Mouse (Mus musculus) urinary bladder, postnatal 10 days (tissue): ENCODE measurements around the gene Mios.

Experiments
- DNase-seq: peaks from one replicate; pipeline ENCODE4 v3.0.0; 2022; ENCODE audit warnings: low spot score

Mios gene

GRCm38 (mm10) chr6:8209047-8209865 is at the start of gene Mios:
Mios (plus strand) TSS chr6:8209222.
- DNase-seq = peak; percentile 63

GRCm38 (mm10) chr6:8160001-8160400 is 49.0 kb upstream of the Mios start:
- DNase-seq = no peak

DNA sequence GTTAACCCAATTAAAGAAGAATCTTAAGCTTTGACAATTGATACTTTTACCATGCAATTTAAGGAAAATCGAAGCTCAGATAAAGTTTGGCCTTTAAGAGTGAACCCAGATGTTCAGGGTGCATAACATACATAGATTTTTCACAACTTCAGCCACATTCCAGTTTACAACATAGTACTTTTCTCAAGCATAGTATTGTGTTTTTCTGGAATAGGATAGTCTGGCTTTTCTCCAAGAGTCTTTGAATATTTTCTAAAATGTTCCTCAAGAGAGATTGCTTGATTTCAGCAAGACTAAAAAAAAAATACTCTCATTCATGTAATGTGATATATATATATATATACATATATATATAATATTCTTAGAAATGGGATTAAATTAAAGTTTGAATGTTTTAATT is 44.3 kb upstream of the Mios start:
- no peak for DNase-seq

DNA sequence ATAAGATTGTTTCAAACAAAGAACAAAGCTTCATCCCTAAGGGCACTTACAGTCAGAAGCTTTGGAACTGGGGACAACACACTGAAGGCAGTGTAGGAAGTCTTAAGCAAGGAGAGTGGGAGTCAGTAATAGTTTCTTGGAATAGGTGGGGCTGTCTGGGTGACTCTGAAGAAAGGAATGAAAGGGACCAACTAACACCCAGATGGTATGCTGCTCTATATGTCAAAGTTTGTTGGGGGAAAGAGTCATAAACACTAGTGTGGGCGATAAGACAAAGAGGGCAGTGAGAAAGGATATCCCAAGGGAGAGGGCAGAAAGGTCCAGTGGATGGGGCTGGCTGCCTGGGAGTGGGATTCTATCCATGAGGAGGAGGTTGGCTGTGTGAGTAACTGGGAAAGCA is 36.9 kb upstream of the Mios start:
- DNase-seq = no peak

DNA sequence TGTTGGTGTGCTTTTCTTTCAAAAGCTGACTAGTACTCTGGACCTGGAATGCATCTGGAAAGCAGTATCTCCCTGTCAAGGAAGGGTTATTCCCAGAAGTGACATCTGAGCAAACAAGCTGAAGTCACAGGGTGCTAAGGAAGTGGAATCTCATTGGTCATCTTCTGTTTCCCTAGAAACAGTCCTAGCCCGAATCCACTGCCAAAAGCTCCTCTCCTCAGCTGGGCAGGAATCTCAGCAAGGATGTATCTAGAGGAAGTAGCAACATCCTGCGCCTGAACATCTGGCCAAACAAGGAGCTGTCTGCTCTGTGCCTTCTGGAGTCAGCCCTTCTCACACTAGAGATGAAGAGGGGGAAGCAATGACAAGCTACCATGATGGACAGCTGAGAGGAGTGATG is 35.0 kb upstream of the Mios start:
- no peak for DNase-seq

GRCm38 (mm10) chr6:8175346-8175745 is 33.7 kb upstream of the Mios start:
- no peak for DNase-seq

GRCm38 (mm10) chr6:8176116-8176515 is 32.9 kb upstream of the Mios start:
- no peak for DNase-seq

GRCm38 (mm10) chr6:8178397-8178941 is 30.6 kb upstream of the Mios start:
- DNase-seq = no peak

GRCm38 (mm10) chr6:8188599-8189233 is 20.3 kb upstream of the Mios start:
- DNase-seq = no peak

- DNase-seq = no peak
Observed at GRCm38 (mm10) chr6:8189917-8190316, 19.1 kb upstream of the Mios start.

DNA sequence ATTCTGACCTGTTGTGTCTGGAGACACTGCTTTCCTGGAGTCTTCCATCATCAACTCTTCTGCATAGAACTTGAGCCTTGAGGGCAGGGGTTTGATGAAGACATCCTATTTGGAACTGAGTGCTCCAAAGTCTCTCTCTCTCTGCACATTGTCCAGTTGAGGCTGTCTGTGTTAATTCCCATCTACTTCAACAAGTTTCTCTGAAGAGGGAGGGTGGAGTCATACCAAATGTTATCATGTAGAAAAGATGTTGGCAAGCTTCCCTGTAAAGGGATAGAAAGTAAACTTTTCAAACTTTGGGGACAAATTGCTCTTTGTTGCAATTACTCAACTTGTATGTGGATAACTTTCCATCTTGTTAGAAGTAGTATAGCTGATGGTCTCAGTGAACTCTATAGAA is 16.5 kb upstream of the Mios start, which contains the start of gene Col28a1:
Gene Col28a1 (minus strand): TSS at position 101 of the 400 bp plus-strand sequence.
- DNase-seq = no peak

DNA sequence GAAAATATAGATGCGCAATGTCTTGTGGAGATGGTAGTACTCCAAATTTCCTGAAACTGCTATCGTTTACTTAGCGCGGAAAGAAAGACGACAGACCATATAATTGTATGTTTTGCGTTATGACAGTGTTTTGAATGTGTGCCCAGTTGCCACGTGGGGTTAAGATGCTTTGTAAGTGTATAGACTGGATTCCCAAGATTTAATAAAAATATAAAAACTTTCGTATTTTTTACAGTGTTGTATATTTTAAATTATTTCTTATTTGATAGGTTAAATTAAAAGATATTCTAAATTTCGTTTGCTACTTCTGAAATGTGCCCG is 804 bp downstream of the Mios start:
- no peak for DNase-seq

DNA sequence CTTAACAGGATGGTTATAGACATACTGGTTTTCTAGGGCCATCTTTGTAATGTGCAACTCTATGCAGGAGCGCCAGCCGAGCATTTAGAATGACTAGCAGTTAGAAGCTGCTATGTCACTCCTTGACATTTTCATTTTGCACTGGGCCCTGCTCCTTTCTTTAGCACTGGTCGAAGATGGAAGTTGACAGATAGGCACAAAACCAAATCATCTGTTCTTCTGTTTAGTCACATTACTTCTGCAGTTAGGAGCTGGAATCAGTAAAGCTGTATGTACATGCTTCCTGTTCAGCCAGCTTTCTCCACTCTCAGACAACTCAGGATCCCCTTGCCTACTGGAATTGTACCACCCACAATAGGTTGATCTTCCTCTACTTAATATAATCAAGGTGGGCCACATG is 1.6 kb downstream of the Mios start:
- DNase-seq = no peak

- no peak for DNase-seq
Observed at GRCm38 (mm10) chr6:8227035-8227434, 18.0 kb downstream of the Mios start.

DNA sequence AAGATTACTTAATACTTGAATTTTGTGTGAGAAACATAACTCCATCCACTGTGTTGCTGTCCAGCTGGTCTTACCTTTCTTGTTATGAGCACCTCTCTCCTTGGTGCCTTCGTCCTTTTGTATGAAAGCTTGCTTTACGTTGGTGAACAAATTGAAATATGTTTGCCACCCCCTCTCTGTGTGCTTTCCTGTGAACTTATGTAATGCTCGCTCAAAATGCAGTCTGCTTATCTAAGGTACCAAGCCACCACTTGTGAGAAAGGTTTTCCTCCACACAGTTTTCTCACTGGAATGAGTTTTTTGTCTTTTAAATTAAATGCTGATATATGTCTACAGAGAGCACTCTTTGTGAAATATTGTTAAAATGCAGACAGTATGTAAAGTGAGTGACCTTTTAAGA is 19.6 kb downstream of the Mios start:
- no peak for DNase-seq

- no peak for DNase-seq
Observed at GRCm38 (mm10) chr6:8258316-8258715, 49.3 kb downstream of the Mios start.

DNA sequence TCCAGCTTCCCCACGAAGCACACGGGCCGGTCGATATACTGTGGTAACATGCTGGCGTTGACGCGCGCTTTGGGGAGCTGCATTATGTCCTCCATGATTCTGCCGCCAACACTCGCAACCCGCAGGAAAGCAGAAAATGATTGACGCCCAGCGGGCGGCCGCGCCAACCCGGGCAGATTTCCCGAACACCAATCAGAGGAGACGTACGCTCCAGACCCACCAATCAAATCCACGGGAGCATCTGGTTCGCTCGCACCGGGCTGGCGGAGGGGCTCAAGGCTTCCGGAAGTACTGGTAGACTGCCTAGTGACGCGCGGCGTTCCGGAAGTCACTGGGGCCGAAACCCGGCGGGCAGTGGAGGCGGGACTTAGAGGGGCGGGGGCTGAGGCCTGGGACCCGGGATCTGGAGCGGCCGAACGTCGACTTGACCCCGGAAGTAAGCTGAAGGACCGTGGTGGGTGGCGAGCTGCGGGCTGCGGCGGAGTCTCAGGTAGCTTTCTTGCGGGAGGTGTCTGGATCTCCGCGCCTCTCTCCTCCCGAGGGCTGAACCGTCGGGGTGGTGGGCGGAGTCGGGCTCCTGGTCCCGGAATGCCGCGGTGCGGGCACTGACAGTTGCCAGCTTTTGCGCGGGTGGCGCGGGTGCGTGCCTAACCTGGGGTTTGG is 50.1 kb downstream of the Mios start, which contains the start of the genes Rpa3, Umad1 and Gm45062:
Gene Rpa3 (minus strand): TSS at position 170 of the 663 bp plus-strand sequence.
Gene Umad1 (plus strand): TSS at position 285 of the 663 bp plus-strand sequence.
Gene Gm45062 (plus strand): TSS at position 447 of the 663 bp plus-strand sequence.
- DNase-seq = peak; percentile 84

DNA sequence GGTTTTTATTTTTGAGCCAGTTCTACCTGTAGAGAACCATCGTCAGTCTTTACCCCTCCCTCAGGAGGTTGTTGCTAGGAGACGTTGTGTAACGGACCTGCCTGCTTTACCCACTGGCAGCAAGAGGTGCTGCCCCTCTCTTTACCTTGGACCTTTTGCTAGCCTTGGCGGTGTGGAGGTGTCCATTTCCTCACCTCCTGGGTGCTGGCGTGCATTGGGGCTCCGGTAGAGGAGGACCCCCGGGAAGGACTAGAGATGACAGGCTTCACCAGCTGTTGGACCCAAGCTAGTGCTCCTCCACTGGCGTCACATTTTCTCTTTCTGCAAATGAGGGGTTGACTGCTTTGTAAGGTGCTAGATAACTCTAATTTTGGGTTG is 50.6 kb downstream of the Mios start:
- no peak for DNase-seq

- DNase-seq = no peak
Observed at GRCm38 (mm10) chr6:8271047-8271446, 62.0 kb downstream of the Mios start.

DNA sequence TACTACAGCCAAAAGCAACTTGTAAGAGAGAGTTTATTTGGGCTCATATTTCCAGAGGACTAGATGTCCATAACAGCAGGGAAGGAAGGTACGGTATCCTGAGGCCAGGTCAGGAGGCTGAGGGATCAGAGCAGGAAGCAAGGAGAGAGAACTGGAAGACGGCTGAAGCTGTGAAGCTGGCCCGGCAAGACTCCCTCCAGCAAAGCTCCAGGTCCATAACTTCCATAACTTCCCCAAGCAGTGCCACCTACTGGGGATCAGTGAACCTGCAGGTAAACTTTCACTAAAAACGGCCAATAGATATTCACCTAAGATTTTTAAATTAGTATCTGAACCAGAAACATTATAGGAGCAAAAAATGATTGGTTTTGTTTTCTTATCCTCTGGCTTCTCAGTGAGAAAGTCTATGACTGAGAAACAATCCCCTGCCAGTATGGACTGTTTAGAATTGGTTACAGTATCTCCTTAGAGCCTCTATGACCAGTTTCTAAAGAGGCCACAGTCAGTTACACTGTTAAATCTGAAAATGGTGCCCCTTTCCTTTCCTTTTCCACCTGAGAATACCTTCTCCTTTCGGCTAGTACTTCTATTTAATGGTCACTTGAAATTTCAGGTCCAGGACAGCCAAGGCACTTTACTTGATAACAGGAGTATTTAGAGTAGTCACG is 65.5 kb downstream of the Mios start:
- DNase-seq = no peak

DNA sequence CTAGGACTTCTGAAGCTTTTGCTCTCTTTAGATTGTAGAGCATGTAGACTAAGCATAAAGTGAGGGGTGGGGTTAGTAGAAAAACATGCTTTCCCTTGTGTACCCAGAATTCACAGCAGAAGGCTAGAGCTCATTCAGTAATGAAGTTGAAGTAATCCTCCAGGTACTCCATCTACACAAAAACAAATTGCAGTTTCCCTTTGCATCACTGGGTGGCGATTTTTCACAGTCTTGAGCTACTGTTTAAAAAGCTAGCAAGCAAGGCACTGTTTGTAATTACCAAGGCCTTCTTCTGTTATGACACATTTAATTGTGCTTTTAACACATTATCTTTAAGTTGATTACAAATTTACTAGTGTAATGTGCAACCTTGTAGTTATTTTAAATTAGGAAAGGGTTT is 66.1 kb downstream of the Mios start:
- DNase-seq = no peak

DNA sequence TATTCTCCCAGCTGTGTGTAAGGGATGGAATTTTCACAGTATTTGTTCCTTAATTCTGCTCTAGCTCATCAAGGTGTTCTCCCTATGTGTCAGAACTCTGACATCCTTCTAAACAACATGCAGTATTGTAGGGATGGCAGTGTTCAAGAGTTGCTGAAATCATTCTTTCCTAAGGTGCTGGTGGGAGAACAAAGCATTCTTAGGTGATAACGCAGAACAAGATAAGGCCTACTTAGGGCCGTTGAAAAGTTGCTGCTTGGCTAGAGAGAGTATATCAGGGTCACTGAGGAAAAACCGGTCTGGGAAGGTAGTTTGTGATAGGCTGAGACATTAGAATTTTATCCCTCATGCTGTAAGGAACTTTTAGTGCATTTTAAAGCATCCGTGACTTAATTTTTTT is 67.4 kb downstream of the Mios start:
- no peak for DNase-seq
